Mouse (Mus musculus) neural tube, embryonic 14.5 days (tissue): ENCODE data around the gene Ercc6. TPM values are rescaled to one million over a fixed set of nuclear protein-coding genes. Genes with fewer than 3 reads are reported as not detected.

Source experiments
- polyA plus RNA-seq: library from polyadenylated mRNA; unstranded; fragments of >200 nt; fragmentation: Nextera tagmentation; extraction: Ambion mirVana; gene quantifications from 2 replicates; pipeline ENCODE4 v1.2.1, GENCODE M21; 2014

Ercc6 gene
- polyA plus RNA-seq, 1 experiment from 2014 or later = 25.1 TPM

Other genes starting within 250 kb of the Ercc6 start
- gene Ogdhl, start 191.5 kb upstream of the Ercc6 start, polyA plus RNA-seq = 16.9 and 17.2 TPM in 2 replicates
- gene 1700024G13Rik, start 125.1 kb upstream of the Ercc6 start, polyA plus RNA-seq = not detected in 2 replicates
- gene Slc18a3, start 48.7 kb upstream of the Ercc6 start, polyA plus RNA-seq = 31.3 and 32.6 TPM in 2 replicates
- gene Chat, start 47.5 kb upstream of the Ercc6 start, polyA plus RNA-seq = 4.0 and 4.3 TPM in 2 replicates
- 110 and 123 TPM in 2 replicates for gene Prrxl1, start 85.9 kb downstream of the Ercc6 start, polyA plus RNA-seq
- 0.21 and 0.26 TPM in 2 replicates for gene 3425401B19Rik, start 171.8 kb downstream of the Ercc6 start, polyA plus RNA-seq